Mouse (Mus musculus) thymus, adult 2 months (tissue): ENCODE measurements around the gene Racgap1.

Source experiments
- CTCF ChIP-seq: fragments of 200-500 bp; IDR thresholded peaks from 2 replicates; pipeline ENCODE4 v1.5.1; 2012; ENCODE audit warnings: mild to moderate bottlenecking, control low read depth, low read length, moderate library complexity, borderline replicate concordance; ENCODE audit not compliant: control insufficient read depth, poor library complexity, insufficient read depth; ENCODE audit errors: extremely low read depth
- POLR2A ChIP-seq: fragments of 200-500 bp; IDR thresholded peaks from 2 replicates; pipeline ENCODE4 v1.6.1; 2012; ENCODE audit warnings: mild to moderate bottlenecking, low read length, control low read depth, moderate library complexity; ENCODE audit not compliant: control insufficient read depth, poor library complexity, insufficient read depth; ENCODE audit errors: extremely low read depth

DNA sequence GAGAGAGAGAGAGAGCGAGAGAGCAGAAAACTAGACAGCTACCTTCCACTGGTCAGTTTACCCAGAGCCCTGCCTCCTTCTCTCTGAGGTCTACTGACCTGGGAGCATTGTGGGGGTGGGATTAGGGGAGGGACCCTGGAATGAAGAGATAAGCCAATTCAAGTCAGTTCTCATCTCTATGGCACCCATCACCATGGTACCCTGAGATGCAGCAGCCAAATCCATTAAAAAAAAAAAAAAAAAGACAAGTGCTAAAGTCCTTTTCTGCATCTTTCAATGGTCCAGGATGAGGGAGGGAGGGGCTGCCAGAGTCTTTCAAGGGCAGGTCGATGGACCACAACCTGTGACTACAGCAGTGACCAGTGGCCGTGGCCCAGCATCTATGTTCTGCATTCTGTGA is 45.9 kb downstream of the Racgap1 start:
- TF ChIP-seq POLR2A, result no peak
- no peak for TF ChIP-seq CTCF
